Mouse (Mus musculus) brain, embryonic 18.5 days (tissue): ENCODE results near the gene Agrp.
A peak's percentile ranks its signal among the peaks of the same experiment; 100 is the strongest.
"Not testable (repeated sequence)": the region's sequence is repeated elsewhere in the genome, so short reads cannot be mapped to it uniquely, and the experiment has no call there.

Experiments
- DNase-seq: peaks from one replicate; pipeline ENCODE4 v3.0.0-alpha.2; 2012; ENCODE audit warnings: low read depth, low spot score

Agrp gene

GRCm38 (mm10) chr8:105598777-105599176 is 38.4 kb downstream of the Agrp start:
- DNase-seq: no peak

- DNase-seq: no peak
Measured at GRCm38 (mm10) chr8:105596362-105597034, 40.7 kb downstream of the Agrp start.

GRCm38 (mm10) chr8:105594451-105595242 is 42.5 kb downstream of the Agrp start:
- no peak for DNase-seq

GRCm38 (mm10) chr8:105593859-105594258 is 43.3 kb downstream of the Agrp start:
- no peak for DNase-seq

GRCm38 (mm10) chr8:105592431-105592830 is 44.8 kb downstream of the Agrp start:
- no peak for DNase-seq

- DNase-seq: no peak
Measured at GRCm38 (mm10) chr8:105579719-105580118, 57.5 kb downstream of the Agrp start.

- no peak for DNase-seq
Measured at GRCm38 (mm10) chr8:105575538-105575937, 61.7 kb downstream of the Agrp start.

- no peak for DNase-seq
Measured at GRCm38 (mm10) chr8:105574741-105575140, 62.5 kb downstream of the Agrp start.

GRCm38 (mm10) chr8:105573427-105573826 is 63.8 kb downstream of the Agrp start:
- DNase-seq: no peak

- DNase-seq: no peak
Measured at GRCm38 (mm10) chr8:105571810-105572209, 65.4 kb downstream of the Agrp start.

GRCm38 (mm10) chr8:105566703-105567595 is 70.2 kb downstream of the Agrp start:
- no peak for DNase-seq

GRCm38 (mm10) chr8:105565952-105566702 is 71.1 kb downstream of the Agrp start, which contains the start of gene Atp6v0d1:
TSS of gene Atp6v0d1 (minus strand) at chr8:105566047.
- peak; percentile 98 for DNase-seq

GRCm38 (mm10) chr8:105565401-105565881 is 71.8 kb downstream of the Agrp start:
- no peak for DNase-seq

GRCm38 (mm10) chr8:105564573-105565229 is 72.5 kb downstream of the Agrp start:
- DNase-seq: not testable (repeated sequence)

GRCm38 (mm10) chr8:105563871-105564270 is 73.3 kb downstream of the Agrp start:
- DNase-seq: no peak

GRCm38 (mm10) chr8:105562863-105563262 is 74.3 kb downstream of the Agrp start:
- DNase-seq: no peak

GRCm38 (mm10) chr8:105555230-105555629 is 82.0 kb downstream of the Agrp start:
- DNase-seq: no peak

- DNase-seq: no peak
Measured at GRCm38 (mm10) chr8:105554087-105554486, 83.1 kb downstream of the Agrp start.

GRCm38 (mm10) chr8:105552824-105553223 is 84.4 kb downstream of the Agrp start:
- no peak for DNase-seq

GRCm38 (mm10) chr8:105552032-105552431 is 85.2 kb downstream of the Agrp start:
- no peak for DNase-seq
